Mouse (Mus musculus) heart, adult 10 weeks (tissue): ENCODE results near the gene Olfr1037. TPM values are rescaled to one million over a fixed set of nuclear protein-coding genes. Genes with fewer than 3 reads are reported as not detected.

Experiments
- polyA plus RNA-seq: library from polyadenylated mRNA; stranded (reverse); fragments of 350-450 nt; fragmentation: Illumina TruSeq; extraction: RNeasy Lipid Tissue Mini Kit (QIAGEN cat#74804); gene quantifications from one replicate; pipeline ENCODE4 v1.2.3, GENCODE M21; 2014; ENCODE audit warnings: low read depth, low replicate concordance

Gene Olfr1037
- not detected for polyA plus RNA-seq

GRCm38 (mm10) chr2:86087285-86087684, at the start of gene Olfr1037:
Gene Olfr1037, minus strand, starts transcription at chr2:86087385.

GRCm38 (mm10) chr2:86135828-86136227, 48.6 kb upstream of the Olfr1037 start, which contains the start of gene Olfr1039:
Gene Olfr1039, minus strand, starts transcription at chr2:86135928.

GRCm38 (mm10) chr2:86073692-86074091, 13.5 kb downstream of the Olfr1037 start, which contains the start of gene Olfr1036:
Gene Olfr1036, plus strand, starts transcription at chr2:86073992.

GRCm38 (mm10) chr2:86045561-86045960, 41.6 kb downstream of the Olfr1037 start, which contains the start of gene Olfr1034:
Gene Olfr1034, plus strand, starts transcription at chr2:86045861.

Other genes with a start within 250 kb of the Olfr1037 start
- not detected for gene Olfr1019, start 241.9 kb downstream of the Olfr1037 start, polyA plus RNA-seq
- not detected for gene Olfr1020, start 240.4 kb downstream of the Olfr1037 start, polyA plus RNA-seq
- gene Olfr1022, start 218.8 kb downstream of the Olfr1037 start, polyA plus RNA-seq, result not detected
- gene Olfr1023, start 201.7 kb downstream of the Olfr1037 start, polyA plus RNA-seq, result not detected
- gene Olfr1024, start 182.3 kb downstream of the Olfr1037 start, polyA plus RNA-seq, result not detected
- gene Olfr1025-ps1, start 172.2 kb downstream of the Olfr1037 start, polyA plus RNA-seq, result not detected
- gene Olfr1026, start 165.8 kb downstream of the Olfr1037 start, polyA plus RNA-seq, result not detected
- gene Olfr1028, start 136.9 kb downstream of the Olfr1037 start, polyA plus RNA-seq, result not detected
- not detected for gene Olfr1029, start 113.5 kb downstream of the Olfr1037 start, polyA plus RNA-seq
- not detected for gene Olfr1030, start 108.1 kb downstream of the Olfr1037 start, polyA plus RNA-seq
- gene Olfr1031, start 97.1 kb downstream of the Olfr1037 start, polyA plus RNA-seq, result not detected
- not detected for gene Olfr1032, start 81.8 kb downstream of the Olfr1037 start, polyA plus RNA-seq
- gene Olfr1033, start 66.8 kb downstream of the Olfr1037 start, polyA plus RNA-seq, result 4.8 TPM
- 0.92 TPM for gene Olfr1034, start 41.5 kb downstream of the Olfr1037 start, polyA plus RNA-seq
- gene Olfr1036, start 13.4 kb downstream of the Olfr1037 start, polyA plus RNA-seq, result not detected
- not detected for gene Olfr1039, start 48.5 kb upstream of the Olfr1037 start, polyA plus RNA-seq
- gene Olfr1040, start 59.3 kb upstream of the Olfr1037 start, polyA plus RNA-seq, result not detected
- gene Olfr1042, start 74.5 kb upstream of the Olfr1037 start, polyA plus RNA-seq, result not detected
- not detected for gene Olfr1043, start 80.1 kb upstream of the Olfr1037 start, polyA plus RNA-seq
- not detected for gene Olfr1044, start 90.4 kb upstream of the Olfr1037 start, polyA plus RNA-seq
- not detected for gene Olfr52, start 98.3 kb upstream of the Olfr1037 start, polyA plus RNA-seq
- gene Olfr1045, start 115.6 kb upstream of the Olfr1037 start, polyA plus RNA-seq, result not detected
- gene Olfr1046, start 131.9 kb upstream of the Olfr1037 start, polyA plus RNA-seq, result not detected
- gene Olfr1047, start 144.0 kb upstream of the Olfr1037 start, polyA plus RNA-seq, result not detected
- not detected for gene Olfr1048, start 152.9 kb upstream of the Olfr1037 start, polyA plus RNA-seq
- gene Olfr1049, start 170.9 kb upstream of the Olfr1037 start, polyA plus RNA-seq, result not detected
- not detected for gene Olfr1051, start 191.7 kb upstream of the Olfr1037 start, polyA plus RNA-seq
- not detected for gene Olfr1052, start 205.1 kb upstream of the Olfr1037 start, polyA plus RNA-seq
- not detected for gene Olfr1053, start 227.9 kb upstream of the Olfr1037 start, polyA plus RNA-seq
- gene Olfr1054, start 248.0 kb upstream of the Olfr1037 start, polyA plus RNA-seq, result not detected